Mouse (Mus musculus): ENCODE results near the gene Adamts4.
"Not testable (repeated sequence)": the region's sequence is repeated elsewhere in the genome, so short reads cannot be mapped to it uniquely, and the experiment has no call there.

Gene Adamts4

GRCm38 (mm10) chr1:171280250-171280915 is 30.2 kb downstream of the Adamts4 start:
- DNase-seq: no peak

- DNase-seq: peak; percentile 87
These were observed 30.8 kb downstream of the Adamts4 start, which contains the start of gene Ppox for GRCm38 (mm10) chr1:171280916-171281527. TSS of gene Ppox (minus strand) at chr1:171281186.

GRCm38 (mm10) chr1:171281528-171281923 is 31.3 kb downstream of the Adamts4 start:
- peak; percentile 56 for DNase-seq

- no peak for DNase-seq
These were observed 32.0 kb downstream of the Adamts4 start for GRCm38 (mm10) chr1:171282086-171282805.

GRCm38 (mm10) chr1:171283188-171284160 is 33.3 kb downstream of the Adamts4 start:
- DNase-seq: no peak

GRCm38 (mm10) chr1:171284491-171284890 is 34.3 kb downstream of the Adamts4 start:
- DNase-seq: no peak

- no peak for DNase-seq
These were observed 35.1 kb downstream of the Adamts4 start for GRCm38 (mm10) chr1:171285096-171285892.

GRCm38 (mm10) chr1:171286517-171286916 is 36.3 kb downstream of the Adamts4 start:
- DNase-seq: no peak

- peak; percentile 94 for DNase-seq
These were observed 37.2 kb downstream of the Adamts4 start, which contains the start of gene Usp21 for GRCm38 (mm10) chr1:171287136-171288081. TSS of gene Usp21 (minus strand) at chr1:171287991.

GRCm38 (mm10) chr1:171288328-171288727 is 38.1 kb downstream of the Adamts4 start:
- no peak for DNase-seq

GRCm38 (mm10) chr1:171293351-171293750 is 43.1 kb downstream of the Adamts4 start:
- no peak for DNase-seq

- DNase-seq: no peak
These were observed 43.7 kb downstream of the Adamts4 start for GRCm38 (mm10) chr1:171293906-171294297.

- DNase-seq: peak; percentile 81
These were observed 44.3 kb downstream of the Adamts4 start, which contains the start of gene Ufc1 for GRCm38 (mm10) chr1:171294298-171295062. TSS of gene Ufc1 (minus strand) at chr1:171295024.

- no peak for DNase-seq
These were observed 44.8 kb downstream of the Adamts4 start for GRCm38 (mm10) chr1:171295063-171295402.

- DNase-seq: no peak
These were observed 48.0 kb downstream of the Adamts4 start for GRCm38 (mm10) chr1:171298226-171298625.

GRCm38 (mm10) chr1:171306157-171306556 is 55.9 kb downstream of the Adamts4 start:
- DNase-seq: not testable (repeated sequence)

GRCm38 (mm10) chr1:171309321-171309720 is 59.1 kb downstream of the Adamts4 start:
- no peak for DNase-seq
